Mouse (Mus musculus): ENCODE results near the gene Gm7942. TPM values are rescaled to one million over a fixed set of nuclear protein-coding genes. Genes with fewer than 3 reads are reported as not detected.

Gene Gm7942
- total RNA-seq (2023), result not detected

GRCm38 (mm10) chr5:95106638-95107037 is at the start of gene Gm7942:
Gm7942 (plus strand) TSS chr5:95106938.

Other genes starting within 250 kb of the Gm7942 start
- not detected for gene Gm3183, start 241.5 kb upstream of the Gm7942 start, total RNA-seq (2023)
- not detected for gene Gm6367, start 118.3 kb upstream of the Gm7942 start, total RNA-seq (2023)
- gene Gm16513, start 75.7 kb downstream of the Gm7942 start, total RNA-seq (2023), result not detected
- not detected for gene Gm10424, start 165.8 kb downstream of the Gm7942 start, total RNA-seq (2023)
- not detected for gene Gm3259, start 199.0 kb downstream of the Gm7942 start, total RNA-seq (2023)